Mouse (Mus musculus) heart, embryonic 12.5 days (tissue): Measurements from ENCODE around the gene Slc24a3. TPM values are rescaled to one million over a fixed set of nuclear protein-coding genes. Genes with fewer than 3 reads are reported as not detected.

Experiments used
- ATAC-seq: fragments of 200-750 bp; cut with Nextera tagmentation; 2 replicates; pipeline ENCODE4 v1.8.0; 2017; ENCODE audit warnings: moderate TSS enrichment, moderate library complexity; ENCODE audit not compliant: insufficient number of reproducible peaks, low FRiP score
- H3K27ac ChIP-seq: fragments of 300-500 bp; sonication (generic); 2 replicates; pipeline ENCODE4 v1.5.1; 2016; ENCODE audit warnings: mild to moderate bottlenecking, moderate library complexity; ENCODE audit not compliant: poor library complexity, severe bottlenecking
- H3K27me3 ChIP-seq: fragments of 300-500 bp; sonication (generic); replicated peaks from 2 replicates; pipeline ENCODE4 v1.6.1; 2016; ENCODE audit warnings: mild to moderate bottlenecking, moderate library complexity
- H3K36me3 ChIP-seq: fragments of 300-500 bp; sonication (generic); 2 replicates; pipeline ENCODE4 v1.6.1; 2016; ENCODE audit warnings: mild to moderate bottlenecking, moderate library complexity
- H3K4me1 ChIP-seq: fragments of 300-500 bp; sonication (generic); replicated peaks from 2 replicates; pipeline ENCODE4 v1.6.1; 2016; ENCODE audit warnings: mild to moderate bottlenecking
- H3K4me2 ChIP-seq: fragments of 300-500 bp; sonication (generic); 2 replicates; pipeline ENCODE4 v1.6.1; 2016; ENCODE audit warnings: mild to moderate bottlenecking, moderate library complexity
- H3K4me3 ChIP-seq: fragments of 300-500 bp; sonication (generic); 2 replicates; pipeline ENCODE4 v1.5.1; 2016; ENCODE audit warnings: mild to moderate bottlenecking
- H3K9ac ChIP-seq: fragments of 300-500 bp; sonication (generic); 2 replicates; pipeline ENCODE4 v1.6.1; 2016; ENCODE audit warnings: mild to moderate bottlenecking, moderate library complexity
- H3K9me3 ChIP-seq: fragments of 300-500 bp; sonication (generic); replicated peaks from 2 replicates; pipeline ENCODE4 v1.6.1; 2016; ENCODE audit warnings: mild to moderate bottlenecking, moderate library complexity
- WGBS: fragments of 180-500 bp; shearing (Covaris S2); methylation state at CpG from one replicate; pipeline ENCODE4 v1.1.7; 2016; 5-methylcytosine and 5-hydroxymethylcytosine counted together
- polyA plus RNA-seq: library from polyadenylated mRNA; unstranded; fragments of >200 nt; fragmentation: Nextera tagmentation; extraction: Ambion mirVana; gene quantifications from 2 replicates; pipeline ENCODE4 v1.2.1, GENCODE M21; 2016

Gene Slc24a3
- polyA plus RNA-seq, 1 experiment from 2014 or later = 2.9 TPM

- no peak overlapping the region for H3K9ac ChIP-seq
- peaks cover 10% of the 10 kb centered on the region; the same call in 1 of the 2 replicates for H3K4me1 ChIP-seq
- no peaks in the 10 kb centered on the region for H3K27me3 ChIP-seq
- ATAC-seq = no peak
- no peak overlapping the region for H3K4me3 ChIP-seq
- no peaks in the 10 kb centered on the region for H3K9me3 ChIP-seq
- H3K27ac ChIP-seq = no peak overlapping the region
- WGBS = 54% methylated on average over 4 of the region's 4 CpGs
- no peak overlapping the region for H3K4me2 ChIP-seq
- no peaks in the 10 kb centered on the region for H3K36me3 ChIP-seq
These were observed 158.3 kb downstream of the Slc24a3 start for GRCm38 (mm10) chr2:145325852-145326251.

- Histone ChIP-seq H3K27ac (no peak overlapping the region), H3K36me3 (no peaks in the 10 kb centered on the region), H3K4me1 (peaks cover 10% of the 10 kb centered on the region; the same call in 1 of the 2 replicates), H3K9ac (no peak overlapping the region), H3K4me2 (no peak overlapping the region), H3K27me3 (no peaks in the 10 kb centered on the region), H3K9me3 (no peaks in the 10 kb centered on the region), H3K4me3 (no peak overlapping the region)
- 83% methylated on average over 2 of the region's 2 CpGs for WGBS
- no peak for ATAC-seq
These were observed 159.0 kb downstream of the Slc24a3 start for GRCm38 (mm10) chr2:145326544-145326943.

- no peaks in the 10 kb centered on the region for H3K36me3 ChIP-seq
- WGBS = 64% methylated on average over 8 of the region's 8 CpGs
- H3K4me1 ChIP-seq = peaks cover 10% of the 10 kb centered on the region; the same call in 1 of the 2 replicates
- no peak overlapping the region for H3K27ac ChIP-seq
- ATAC-seq = no peak
- H3K9me3 ChIP-seq = no peaks in the 10 kb centered on the region
- H3K9ac ChIP-seq = no peak overlapping the region
- no peak overlapping the region for H3K4me3 ChIP-seq
- no peak overlapping the region for H3K4me2 ChIP-seq
- no peaks in the 10 kb centered on the region for H3K27me3 ChIP-seq
These were observed 162.2 kb downstream of the Slc24a3 start for GRCm38 (mm10) chr2:145329756-145330155.

GRCm38 (mm10) chr2:145331525-145331924 lies 164.0 kb downstream of the Slc24a3 start:
- no peak for ATAC-seq
- Histone ChIP-seq H3K4me2 (no peak overlapping the region), H3K27me3 (no peaks in the 10 kb centered on the region), H3K4me3 (no peak overlapping the region), H3K4me1 (no peaks in the 10 kb centered on the region), H3K9ac (no peak overlapping the region), H3K9me3 (no peaks in the 10 kb centered on the region), H3K36me3 (no peaks in the 10 kb centered on the region), H3K27ac (no peak overlapping the region)
- 76% methylated on average over 1 of the region's 1 CpGs for WGBS

- no peak overlapping the region for H3K27ac ChIP-seq
- H3K9ac ChIP-seq = no peak overlapping the region
- ATAC-seq = no peak
- H3K4me1 ChIP-seq = no peaks in the 10 kb centered on the region
- H3K27me3 ChIP-seq = no peaks in the 10 kb centered on the region
- no peak overlapping the region for H3K4me2 ChIP-seq
- no peak overlapping the region for H3K4me3 ChIP-seq
- H3K36me3 ChIP-seq = no peaks in the 10 kb centered on the region
- no peaks in the 10 kb centered on the region for H3K9me3 ChIP-seq
These were observed 165.9 kb downstream of the Slc24a3 start for GRCm38 (mm10) chr2:145333466-145333865.

- H3K4me2 ChIP-seq = no peak overlapping the region
- no peaks in the 10 kb centered on the region for H3K27me3 ChIP-seq
- no peaks in the 10 kb centered on the region for H3K4me1 ChIP-seq
- H3K9ac ChIP-seq = no peak overlapping the region
- H3K27ac ChIP-seq = no peak overlapping the region
- H3K36me3 ChIP-seq = no peaks in the 10 kb centered on the region
- no peaks in the 10 kb centered on the region for H3K9me3 ChIP-seq
- no peak for ATAC-seq
- H3K4me3 ChIP-seq = no peak overlapping the region
These were observed 168.9 kb downstream of the Slc24a3 start for GRCm38 (mm10) chr2:145336406-145336805.

- H3K4me2 ChIP-seq = no peak overlapping the region
- no peak overlapping the region for H3K4me3 ChIP-seq
- H3K27me3 ChIP-seq = no peaks in the 10 kb centered on the region
- H3K4me1 ChIP-seq = no peaks in the 10 kb centered on the region
- H3K9ac ChIP-seq = no peak overlapping the region
- WGBS = 77% methylated on average over 2 of the region's 2 CpGs
- no peak for ATAC-seq
- H3K9me3 ChIP-seq = no peaks in the 10 kb centered on the region
- H3K36me3 ChIP-seq = no peaks in the 10 kb centered on the region
- no peak overlapping the region for H3K27ac ChIP-seq
These were observed 173.3 kb downstream of the Slc24a3 start for GRCm38 (mm10) chr2:145340816-145341215.

- H3K4me1 ChIP-seq = no peaks in the 10 kb centered on the region
- H3K4me3 ChIP-seq = no peak overlapping the region
- H3K4me2 ChIP-seq = no peak overlapping the region
- no peaks in the 10 kb centered on the region for H3K9me3 ChIP-seq
- no peak overlapping the region for H3K27ac ChIP-seq
- H3K27me3 ChIP-seq = no peaks in the 10 kb centered on the region
- 68% methylated on average over 4 of the region's 4 CpGs for WGBS
- H3K36me3 ChIP-seq = no peaks in the 10 kb centered on the region
- H3K9ac ChIP-seq = no peak overlapping the region
- ATAC-seq = no peak
These were observed 175.4 kb downstream of the Slc24a3 start for GRCm38 (mm10) chr2:145342956-145343355.

GRCm38 (mm10) chr2:145344521-145344920 lies 177.0 kb downstream of the Slc24a3 start:
- Histone ChIP-seq H3K4me1 (no peaks in the 10 kb centered on the region), H3K27me3 (no peaks in the 10 kb centered on the region), H3K4me2 (no peak overlapping the region), H3K4me3 (no peak overlapping the region), H3K36me3 (no peaks in the 10 kb centered on the region), H3K9ac (no peak overlapping the region), H3K27ac (no peak overlapping the region), H3K9me3 (no peaks in the 10 kb centered on the region)
- no peak for ATAC-seq
- 58% methylated on average over 1 of the region's 1 CpGs for WGBS

- no peaks in the 10 kb centered on the region for H3K4me1 ChIP-seq
- H3K36me3 ChIP-seq = no peaks in the 10 kb centered on the region
- H3K4me3 ChIP-seq = no peak overlapping the region
- no peaks in the 10 kb centered on the region for H3K9me3 ChIP-seq
- no peaks in the 10 kb centered on the region for H3K27me3 ChIP-seq
- no peak for ATAC-seq
- no peak overlapping the region for H3K27ac ChIP-seq
- 72% methylated on average over 1 of the region's 1 CpGs for WGBS
- H3K9ac ChIP-seq = no peak overlapping the region
- H3K4me2 ChIP-seq = no peak overlapping the region
These were observed 186.2 kb downstream of the Slc24a3 start for GRCm38 (mm10) chr2:145353801-145354200.

GRCm38 (mm10) chr2:145358236-145358942 lies 190.8 kb downstream of the Slc24a3 start:
- Histone ChIP-seq H3K4me2 (no peak overlapping the region), H3K4me3 (no peak overlapping the region), H3K4me1 (no peaks in the 10 kb centered on the region), H3K9me3 (no peaks in the 10 kb centered on the region), H3K27ac (no peak overlapping the region), H3K36me3 (no peaks in the 10 kb centered on the region), H3K27me3 (no peaks in the 10 kb centered on the region), H3K9ac (no peak overlapping the region)
- ATAC-seq = no peak
- WGBS = 73% methylated on average over 6 of the region's 6 CpGs

- no peak overlapping the region for H3K4me3 ChIP-seq
- no peaks in the 10 kb centered on the region for H3K27me3 ChIP-seq
- no peaks in the 10 kb centered on the region for H3K36me3 ChIP-seq
- H3K4me1 ChIP-seq = no peaks in the 10 kb centered on the region
- no peaks in the 10 kb centered on the region for H3K9me3 ChIP-seq
- WGBS = 62% methylated on average over 2 of the region's 2 CpGs
- no peak overlapping the region for H3K4me2 ChIP-seq
- no peak overlapping the region for H3K27ac ChIP-seq
- no peak for ATAC-seq
- H3K9ac ChIP-seq = no peak overlapping the region
These were observed 196.1 kb downstream of the Slc24a3 start for GRCm38 (mm10) chr2:145363604-145364003.
